Mouse (Mus musculus): ENCODE measurements around the gene Phf1. TPM values are rescaled to one million over a fixed set of nuclear protein-coding genes. Genes with fewer than 3 reads are reported as not detected.

The Phf1 gene
- polyA plus RNA-seq, 1 experiment: 9.6 TPM

DNA sequence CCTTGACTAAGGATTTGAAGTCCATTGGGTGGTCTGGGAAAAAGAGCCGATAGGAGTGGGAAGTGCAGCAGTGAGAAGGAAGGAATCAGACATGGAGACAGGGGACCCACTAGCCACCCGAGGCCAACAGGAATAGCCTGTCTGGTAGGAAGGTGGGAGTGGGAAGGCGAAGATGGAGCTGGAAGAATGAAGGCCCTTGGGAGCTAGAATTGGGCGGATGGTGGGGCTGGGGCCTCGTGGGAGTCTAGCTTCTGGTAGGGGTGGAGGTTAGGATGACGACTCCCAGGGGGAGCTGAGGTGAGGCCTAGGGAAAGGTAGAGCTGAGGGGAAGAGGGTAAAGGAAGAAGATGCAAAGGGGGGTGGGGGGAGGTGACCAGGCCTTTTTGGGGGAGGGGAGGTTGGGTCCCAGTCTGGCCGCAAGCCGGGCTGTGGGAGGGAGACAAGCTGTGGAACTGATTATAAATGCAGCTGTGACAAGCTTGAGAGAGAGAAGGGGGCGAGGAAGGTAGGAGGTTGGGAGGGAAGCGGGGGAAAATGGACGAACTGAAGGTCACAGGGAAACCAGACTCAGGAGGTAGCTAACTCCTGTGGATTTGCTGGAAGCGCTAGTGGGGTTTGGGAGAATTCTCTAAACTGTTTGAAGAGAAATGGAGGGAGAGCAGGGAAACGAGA, 13.1 kb downstream of the Phf1 start:
- TF ChIP-seq CEBPB (IDR thresholded peaks at IDR 0.05; ENCODE audit: insufficient read depth, poor library complexity, severe bottlenecking) (no peak), REST (IDR thresholded peaks at IDR 0.05; ENCODE audit: insufficient read depth, insufficient read length) (no peak), POLR2AphosphoS2 (IDR thresholded peaks at IDR 0.05; ENCODE audit: insufficient read length, low read depth) (no peak), SRF (IDR thresholded peaks at IDR 0.05; ENCODE audit: control insufficient read depth, insufficient read length, low read depth) (no peak), USF1 (IDR thresholded peaks at IDR 0.05; ENCODE audit: low read depth) (no peak), MYOD1 (IDR thresholded peaks at IDR 0.05; ENCODE audit: control insufficient read depth in 1 of 3, insufficient read length in 2 of 3, low read depth in 2 of 3) (no peak), E2F4 (IDR thresholded peaks at IDR 0.05; ENCODE audit: insufficient read depth) (no peak), MAX (IDR thresholded peaks at IDR 0.05; ENCODE audit: low read depth) (no peak), POLR2A (IDR thresholded peaks at IDR 0.05; ENCODE audit: insufficient read length, low read depth) (no peak), TCF3 (IDR thresholded peaks at IDR 0.05; ENCODE audit: insufficient read length, low read depth) (no peak), TCF12 (IDR thresholded peaks at IDR 0.05; ENCODE audit: insufficient read depth, poor library complexity, severe bottlenecking) (no peak), MYOG (IDR thresholded peaks at IDR 0.05; ENCODE audit: control insufficient read depth in 1 of 3, insufficient read depth in 1 of 3, insufficient read length in 2 of 3, low read depth in 2 of 3) (no peak)
- Histone ChIP-seq H3K36me3 (ENCODE audit: control insufficient read depth, insufficient read depth) (no peaks in the 10 kb centered on the region), H3K4me3 (peak overlapping the region; percentile 14)

DNA sequence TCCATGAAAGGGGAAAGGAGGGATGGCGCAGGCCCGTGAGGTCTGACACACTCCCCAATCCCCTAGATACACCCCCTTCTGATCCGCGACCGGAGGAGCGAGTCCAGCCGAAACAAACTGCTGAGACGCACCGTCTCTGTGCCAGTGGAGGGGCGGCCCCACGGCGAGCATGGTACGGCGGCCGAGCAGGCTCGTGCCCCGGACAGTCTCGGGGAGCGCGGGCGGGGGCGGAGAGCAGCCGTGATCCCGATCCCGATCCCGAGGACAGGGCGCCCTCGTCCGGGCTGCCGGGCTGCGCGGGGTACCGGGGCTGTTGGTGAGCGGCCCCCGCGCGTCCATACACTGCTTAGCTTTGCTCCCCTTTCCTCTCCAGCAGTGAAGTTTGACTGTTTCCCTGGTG, 13.7 kb downstream of the Phf1 start:
- Histone ChIP-seq H3K4me3 (peak overlapping the region; percentile 14), H3ac (ENCODE audit: control insufficient read depth, insufficient read length) (no peak overlapping the region), H3K79me2 (ENCODE audit: control insufficient read depth, insufficient read depth) (no peaks in the 10 kb centered on the region), H3K36me3 (ENCODE audit: control insufficient read depth, insufficient read depth) (no peaks in the 10 kb centered on the region), H3K27me3 (ENCODE audit: control insufficient read depth, insufficient read depth, insufficient read length) (no peaks in the 10 kb centered on the region), H3K4me2 (ENCODE audit: low read depth) (peak overlapping the region; percentile 70)
- TF ChIP-seq USF1 (IDR thresholded peaks at IDR 0.05; ENCODE audit: low read depth): no peak
- TF ChIP-seq POLR2A (IDR thresholded peaks at IDR 0.05; ENCODE audit: insufficient read length, low read depth): peak; percentile 73
- TF ChIP-seq POLR2AphosphoS2 (IDR thresholded peaks at IDR 0.05; ENCODE audit: insufficient read length, low read depth): peak; percentile 50
- no peak for TF ChIP-seq REST (IDR thresholded peaks at IDR 0.05; ENCODE audit: insufficient read depth, insufficient read length)

More for the DNA sequence above, 13.1 kb downstream of the Phf1 start:
- H3K27me3 ChIP-seq (ENCODE audit: control insufficient read depth, insufficient read depth, insufficient read length): no peaks in the 10 kb centered on the region
- H3K4me2 ChIP-seq (ENCODE audit: low read depth): peak overlapping the region; percentile 70
- H3ac ChIP-seq (ENCODE audit: control insufficient read depth, insufficient read length): no peak overlapping the region
- no peaks in the 10 kb centered on the region for H3K79me2 ChIP-seq (ENCODE audit: control insufficient read depth, insufficient read depth)

DNA sequence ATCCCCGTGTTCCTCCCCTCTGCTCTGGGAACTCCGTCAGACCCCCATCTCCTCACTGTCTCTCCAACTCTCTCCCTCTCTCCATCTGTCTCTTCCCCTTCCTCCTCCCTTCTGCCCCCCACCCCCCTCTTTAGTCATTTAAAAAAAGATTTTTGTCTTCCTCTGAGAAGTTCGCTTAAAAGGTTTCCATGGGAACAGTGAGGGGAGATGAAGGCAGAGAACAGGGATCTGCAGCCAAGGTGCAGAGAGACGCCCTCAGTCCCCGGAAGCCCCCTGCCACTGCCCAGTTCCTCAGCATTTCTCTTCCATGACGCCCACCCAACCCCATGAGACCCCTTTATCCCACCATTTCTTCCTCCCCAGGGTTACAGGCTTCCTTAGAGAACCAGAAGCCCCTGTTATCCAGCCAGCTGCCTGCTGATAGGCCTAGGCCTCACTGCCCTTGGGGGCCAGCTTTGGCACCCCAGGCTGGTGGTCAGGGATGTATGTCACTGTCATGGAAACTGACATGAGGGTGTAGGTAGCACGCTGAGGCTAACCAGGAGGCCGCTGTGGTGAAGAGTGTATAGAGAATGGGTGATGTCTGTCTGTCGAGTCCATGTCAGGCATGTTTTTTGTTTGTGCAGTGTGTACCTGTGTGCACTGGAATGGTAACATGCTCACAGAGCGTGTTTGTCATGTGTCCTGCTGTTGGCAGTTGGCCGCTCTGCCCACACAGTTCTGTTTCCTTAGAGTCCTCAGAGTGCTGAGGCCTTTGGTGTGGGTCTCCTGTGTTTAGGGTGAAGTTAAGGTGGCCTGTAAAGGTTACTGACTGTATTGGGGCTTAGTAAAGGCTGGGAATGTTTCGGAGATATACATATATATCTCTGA, 14.6 kb downstream of the Phf1 start:
- TF ChIP-seq E2F4 (IDR thresholded peaks at IDR 0.05; ENCODE audit: insufficient read depth) (no peak), MAX (IDR thresholded peaks at IDR 0.05; ENCODE audit: low read depth) (no peak)

GRCm38 (mm10) chr17:26948316-26949050, 15.6 kb downstream of the Phf1 start:
- H3K4me3 ChIP-seq: peak overlapping the region; percentile 25
- TF ChIP-seq TCF12 (IDR thresholded peaks at IDR 0.05; ENCODE audit: insufficient read depth, poor library complexity, severe bottlenecking) (no peak), CEBPB (IDR thresholded peaks at IDR 0.05; ENCODE audit: insufficient read depth, poor library complexity, severe bottlenecking) (no peak), TCF3 (IDR thresholded peaks at IDR 0.05; ENCODE audit: insufficient read length, low read depth) (no peak), MYOD1 (IDR thresholded peaks at IDR 0.05; ENCODE audit: control insufficient read depth in 1 of 3, insufficient read length in 2 of 3, low read depth in 2 of 3) (peak in 1 of 3 experiments; percentile 56), POLR2A (IDR thresholded peaks at IDR 0.05; ENCODE audit: insufficient read length, low read depth) (no peak), POLR2AphosphoS2 (IDR thresholded peaks at IDR 0.05; ENCODE audit: insufficient read length, low read depth) (no peak), MYOG (IDR thresholded peaks at IDR 0.05; ENCODE audit: control insufficient read depth in 1 of 3, insufficient read depth in 1 of 3, insufficient read length in 2 of 3, low read depth in 2 of 3) (peak in 1 of 3 experiments; percentile 12), MAX (IDR thresholded peaks at IDR 0.05; ENCODE audit: low read depth) (no peak), USF1 (IDR thresholded peaks at IDR 0.05; ENCODE audit: low read depth) (no peak), E2F4 (IDR thresholded peaks at IDR 0.05; ENCODE audit: insufficient read depth) (no peak), REST (IDR thresholded peaks at IDR 0.05; ENCODE audit: insufficient read depth, insufficient read length) (no peak), SRF (IDR thresholded peaks at IDR 0.05; ENCODE audit: control insufficient read depth, insufficient read length, low read depth) (no peak)
- no peak overlapping the region for H3ac ChIP-seq (ENCODE audit: control insufficient read depth, insufficient read length)
- H3K4me2 ChIP-seq (ENCODE audit: low read depth): peak overlapping the region; percentile 70
- H3K79me2 ChIP-seq (ENCODE audit: control insufficient read depth, insufficient read depth): no peaks in the 10 kb centered on the region
- H3K27me3 ChIP-seq (ENCODE audit: control insufficient read depth, insufficient read depth, insufficient read length): no peaks in the 10 kb centered on the region
- no peaks in the 10 kb centered on the region for H3K36me3 ChIP-seq (ENCODE audit: control insufficient read depth, insufficient read depth)

More for the DNA sequence above, 14.6 kb downstream of the Phf1 start:
- no peaks in the 10 kb centered on the region for H3K36me3 ChIP-seq (ENCODE audit: control insufficient read depth, insufficient read depth)
- H3K4me2 ChIP-seq (ENCODE audit: low read depth): no peak overlapping the region
- H3ac ChIP-seq (ENCODE audit: control insufficient read depth, insufficient read length): no peak overlapping the region
- H3K27me3 ChIP-seq (ENCODE audit: control insufficient read depth, insufficient read depth, insufficient read length): no peaks in the 10 kb centered on the region
- H3K4me3 ChIP-seq: peak overlapping the region; percentile 25
- H3K79me2 ChIP-seq (ENCODE audit: control insufficient read depth, insufficient read depth): no peaks in the 10 kb centered on the region

Data from myocyte (in vitro differentiated cells).